Mouse (Mus musculus): ENCODE data around the gene Foxn1. TPM values are rescaled to one million over a fixed set of nuclear protein-coding genes. Genes with fewer than 3 reads are reported as not detected.

Foxn1 gene
- not detected in 2 replicates for total RNA-seq (2014; rRNA removed; ENCODE audit: low replicate concordance)
- polyA plus RNA-seq (2015; fragmentation: Nextera tagmentation; extraction: Ambion mirVana), result not detected in 2 replicates

GRCm38 (mm10) chr11:78386508-78387043, at the start of gene Foxn1:
TSS of gene Foxn1 (minus strand) at chr11:78386558.
- H3K9me3 ChIP-seq (replicated peaks; ENCODE audit: control insufficient read depth, low read length), result no peaks in the 10 kb centered on the region
- WGBS, result 68% methylated on average over 14 of the region's 14 CpGs
- no peak within 1 kb of the TSS for H3K27ac ChIP-seq (ENCODE audit: low read depth)
- TF ChIP-seq EP300 (IDR thresholded peaks at IDR 0.05; ENCODE audit: low read depth) (no peak), CTCF (IDR thresholded peaks at IDR 0.05; ENCODE audit: low read depth) (no peak)
- DNase-seq (ENCODE audit: low spot score) (no peak), ATAC-seq (ENCODE audit: insufficient read depth, low read depth) (no peak)
- H3K4me2 ChIP-seq (ENCODE audit: low read depth, low read length), result no peak within 1 kb of the TSS
- H3K4me1 ChIP-seq (ENCODE audit: control insufficient read depth, insufficient read depth), result no peaks in the 10 kb centered on the region
- no peak within 1 kb of the TSS for H3K4me3 ChIP-seq (ENCODE audit: low read depth, low read length)
- H3K36me3 ChIP-seq (replicated peaks; ENCODE audit: control insufficient read depth, insufficient read depth, low read length), result no peaks in the 10 kb centered on the region
- 0 out of 2 replicates have a peak, but pooled peaks cover 3% of the 10 kb centered on the region for H3K27me3 ChIP-seq (ENCODE audit: control insufficient read depth, insufficient read depth, low read length)
- H3K9ac ChIP-seq (replicated peaks; ENCODE audit: low read depth, low read length), result no peak within 1 kb of the TSS

- no peaks in the 10 kb centered on the region for H3K27me3 ChIP-seq (ENCODE audit: control insufficient read depth, insufficient read depth, low read length)
- no peak for ATAC-seq (ENCODE audit: insufficient read depth, low read depth)
- H3K9ac ChIP-seq (replicated peaks; ENCODE audit: low read depth, low read length), result no peak overlapping the region
- WGBS, result 7% methylated on average over 19 of the region's 19 CpGs
- H3K4me2 ChIP-seq (ENCODE audit: low read depth, low read length), result no peak overlapping the region
- H3K36me3 ChIP-seq (replicated peaks; ENCODE audit: control insufficient read depth, insufficient read depth, low read length), result no peaks in the 10 kb centered on the region
- no peak for DNase-seq (ENCODE audit: low spot score)
- peak; percentile 43 for TF ChIP-seq CTCF (IDR thresholded peaks at IDR 0.05; ENCODE audit: low read depth)
- no peak for TF ChIP-seq EP300 (IDR thresholded peaks at IDR 0.05; ENCODE audit: low read depth)
- H3K4me3 ChIP-seq (ENCODE audit: low read depth, low read length), result no peak overlapping the region
- no peaks in the 10 kb centered on the region for H3K9me3 ChIP-seq (replicated peaks; ENCODE audit: control insufficient read depth, low read length)
- H3K4me1 ChIP-seq (ENCODE audit: control insufficient read depth, insufficient read depth), result no peaks in the 10 kb centered on the region
- no peak overlapping the region for H3K27ac ChIP-seq (ENCODE audit: low read depth)
Measured at GRCm38 (mm10) chr11:78435776-78436349, 49.5 kb upstream of the Foxn1 start.

GRCm38 (mm10) chr11:78434052-78434451, 47.7 kb upstream of the Foxn1 start:
- no peak overlapping the region for H3K27ac ChIP-seq (ENCODE audit: low read depth)
- H3K4me2 ChIP-seq (ENCODE audit: low read depth, low read length), result no peak overlapping the region
- DNase-seq (ENCODE audit: low spot score) (no peak), ATAC-seq (ENCODE audit: insufficient read depth, low read depth) (no peak)
- no peak overlapping the region for H3K9ac ChIP-seq (replicated peaks; ENCODE audit: low read depth, low read length)
- WGBS, result 22% methylated on average over 4 of the region's 4 CpGs
- H3K4me3 ChIP-seq (ENCODE audit: low read depth, low read length), result no peak overlapping the region
- TF ChIP-seq CTCF (IDR thresholded peaks at IDR 0.05; ENCODE audit: low read depth) (no peak), EP300 (IDR thresholded peaks at IDR 0.05; ENCODE audit: low read depth) (no peak)
- no peaks in the 10 kb centered on the region for H3K9me3 ChIP-seq (replicated peaks; ENCODE audit: control insufficient read depth, low read length)
- H3K36me3 ChIP-seq (replicated peaks; ENCODE audit: control insufficient read depth, insufficient read depth, low read length), result no peaks in the 10 kb centered on the region
- H3K4me1 ChIP-seq (ENCODE audit: control insufficient read depth, insufficient read depth), result no peaks in the 10 kb centered on the region
- H3K27me3 ChIP-seq (ENCODE audit: control insufficient read depth, insufficient read depth, low read length), result no peaks in the 10 kb centered on the region

GRCm38 (mm10) chr11:78431176-78431575, 44.8 kb upstream of the Foxn1 start:
- H3K4me3 ChIP-seq (ENCODE audit: low read depth, low read length), result no peak overlapping the region
- ATAC-seq (ENCODE audit: insufficient read depth, low read depth), result no peak
- no peaks in the 10 kb centered on the region for H3K9me3 ChIP-seq (replicated peaks; ENCODE audit: control insufficient read depth, low read length)
- no peak overlapping the region for H3K9ac ChIP-seq (replicated peaks; ENCODE audit: low read depth, low read length)
- WGBS, result 86% methylated on average over 10 of the region's 10 CpGs
- no peaks in the 10 kb centered on the region for H3K36me3 ChIP-seq (replicated peaks; ENCODE audit: control insufficient read depth, insufficient read depth, low read length)
- no peak overlapping the region for H3K4me2 ChIP-seq (ENCODE audit: low read depth, low read length)
- DNase-seq (ENCODE audit: low spot score), result no peak
- H3K27ac ChIP-seq (ENCODE audit: low read depth), result no peak overlapping the region
- H3K4me1 ChIP-seq (ENCODE audit: control insufficient read depth, insufficient read depth), result no peaks in the 10 kb centered on the region
- no peaks in the 10 kb centered on the region for H3K27me3 ChIP-seq (ENCODE audit: control insufficient read depth, insufficient read depth, low read length)
- TF ChIP-seq EP300 (IDR thresholded peaks at IDR 0.05; ENCODE audit: low read depth), result no peak
- no peak for TF ChIP-seq CTCF (IDR thresholded peaks at IDR 0.05; ENCODE audit: low read depth)

GRCm38 (mm10) chr11:78430195-78430878, 44.0 kb upstream of the Foxn1 start:
- TF ChIP-seq CTCF (IDR thresholded peaks at IDR 0.05; ENCODE audit: low read depth) (no peak), EP300 (IDR thresholded peaks at IDR 0.05; ENCODE audit: low read depth) (no peak)
- DNase-seq (ENCODE audit: low spot score) (no peak), ATAC-seq (ENCODE audit: insufficient read depth, low read depth) (no peak)
- no peaks in the 10 kb centered on the region for H3K27me3 ChIP-seq (ENCODE audit: control insufficient read depth, insufficient read depth, low read length)
- no peak overlapping the region for H3K4me2 ChIP-seq (ENCODE audit: low read depth, low read length)
- no peak overlapping the region for H3K27ac ChIP-seq (ENCODE audit: low read depth)
- H3K4me3 ChIP-seq (ENCODE audit: low read depth, low read length), result no peak overlapping the region
- H3K4me1 ChIP-seq (ENCODE audit: control insufficient read depth, insufficient read depth), result no peaks in the 10 kb centered on the region
- 44% methylated on average over 11 of the region's 11 CpGs for WGBS
- H3K9ac ChIP-seq (replicated peaks; ENCODE audit: low read depth, low read length), result no peak overlapping the region
- H3K36me3 ChIP-seq (replicated peaks; ENCODE audit: control insufficient read depth, insufficient read depth, low read length), result no peaks in the 10 kb centered on the region
- H3K9me3 ChIP-seq (replicated peaks; ENCODE audit: control insufficient read depth, low read length), result no peaks in the 10 kb centered on the region
